25 mouse cellular contexts compared by ENCODE assay signal in genomic region chr16:74282549-74282948, GRCm38 (mm10).
DNase-seq lines count a peak whose midpoint lies in the region; ATAC-seq and TF ChIP-seq lines count a peak whose summit lies in the region.
"Had no signal": no experiment of that assay in that cellular context is flagged by ENCODE, and none has a peak within 500 bp of the region (broad histone marks: within the 10 kb centered on the region; RNA-seq: fewer than 3 reads in every experiment).

No protein-coding gene starts in this region.

- H3K9ac ChIP-seq in forebrain, embryonic 15.5 days (replicated peaks), result no peak overlapping the region
- H3K9ac ChIP-seq in forebrain, embryonic 11.5 days (ENCODE audit: low read length), result no peak overlapping the region
- no peak overlapping the region for H3K9ac ChIP-seq in forebrain, embryonic 16.5 days (replicated peaks; ENCODE audit: low read depth, low read length)
- H3K9ac ChIP-seq: embryonic facial prominence, embryonic 12.5 days; embryonic facial prominence, embryonic 15.5 days; hindbrain, embryonic 12.5 days; hindbrain, embryonic 15.5 days had no signal

- H3K4me2 ChIP-seq in forebrain, embryonic 15.5 days (replicated peaks), result no peak overlapping the region
- H3K4me2 ChIP-seq in forebrain, embryonic 11.5 days (ENCODE audit: low read depth, low read length, severe bottlenecking), result no peak overlapping the region
- H3K4me2 ChIP-seq in forebrain, embryonic 16.5 days (ENCODE audit: low read length), result no peak overlapping the region
- H3K4me2 ChIP-seq: embryonic facial prominence, embryonic 12.5 days; embryonic facial prominence, embryonic 15.5 days; hindbrain, embryonic 12.5 days; hindbrain, embryonic 15.5 days had no signal

- TF ChIP-seq POLR2A in brain, embryonic 14.5 days (IDR thresholded peaks at IDR 0.05; ENCODE audit: borderline replicate concordance, extremely low read depth, insufficient read depth, insufficient read length, poor library complexity, severe bottlenecking), result no peak

- no peak overlapping the region for H3K4me3 ChIP-seq in forebrain, embryonic 15.5 days
- no peak overlapping the region for H3K4me3 ChIP-seq in forebrain, embryonic 11.5 days (ENCODE audit: low read depth, low read length)
- H3K4me3 ChIP-seq in forebrain, embryonic 16.5 days (replicated peaks; ENCODE audit: low read length), result no peak overlapping the region
- H3K4me3 ChIP-seq: embryonic facial prominence, embryonic 12.5 days; embryonic facial prominence, embryonic 15.5 days; heart, embryonic 10.5 days; hindbrain, embryonic 12.5 days; hindbrain, embryonic 15.5 days had no signal

- no peak for TF ChIP-seq CTCF in brain, embryonic 14.5 days (IDR thresholded peaks at IDR 0.05; ENCODE audit: borderline replicate concordance, extremely low read depth, insufficient read depth, insufficient read length)

- DNase-seq in embryo, embryonic 10 days (ENCODE audit: low spot score), result peak; percentile 11
- DNase-seq in embryo, embryonic 11 days, result no peak
- DNase-seq in forebrain, embryonic 11.5 days (ENCODE audit: low spot score), result no peak
- peak; percentile 75 for DNase-seq in brain, embryonic 14.5 days (ENCODE audit: low read depth)
- no peak for DNase-seq in adrenal gland, adult 18-20 months (ENCODE audit: low spot score in 2 of 2)
- no peak for DNase-seq in B cell, adult 2 months
- DNase-seq: adrenal gland, adult 2 months; adrenal gland, postnatal 14 days; cerebellum, adult 11-12 months; cerebellum, adult 8-10 months; cerebellum, postnatal 10 days; cerebellum, postnatal 36 days; gastrocnemius, postnatal 14 days; kidney, adult 2 months had no signal

- H3K27me3 ChIP-seq in forebrain, embryonic 15.5 days, result no peaks in the 10 kb centered on the region
- no peaks in the 10 kb centered on the region for H3K27me3 ChIP-seq in forebrain, embryonic 11.5 days (ENCODE audit: control insufficient read depth, insufficient read depth, low read length)
- no peaks in the 10 kb centered on the region for H3K27me3 ChIP-seq in forebrain, embryonic 16.5 days (replicated peaks; ENCODE audit: control insufficient read depth, insufficient read depth, low read length)
- H3K27me3 ChIP-seq: CH12.LX; embryonic facial prominence, embryonic 12.5 days; embryonic facial prominence, embryonic 15.5 days; hindbrain, embryonic 12.5 days; hindbrain, embryonic 15.5 days; Patski had no signal

- ATAC-seq in forebrain, embryonic 15.5 days (replicated peaks), result peak; percentile 82; the same call in 1 of the 2 replicates
- ATAC-seq in forebrain, embryonic 11.5 days (replicated peaks; ENCODE audit: low FRiP score), result no peak
- peak; percentile 88 for ATAC-seq in forebrain, embryonic 16.5 days
- ATAC-seq: intestine, postnatal 0 days; Patski had no signal

- H3K27ac ChIP-seq in forebrain, embryonic 15.5 days (replicated peaks), result no peak overlapping the region
- no peak overlapping the region for H3K27ac ChIP-seq in forebrain, embryonic 11.5 days (ENCODE audit: low read depth, low read length)
- H3K27ac ChIP-seq in forebrain, embryonic 16.5 days (ENCODE audit: low read length), result no peak overlapping the region
- H3K27ac ChIP-seq: embryonic facial prominence, embryonic 12.5 days; embryonic facial prominence, embryonic 15.5 days; heart, embryonic 10.5 days; hindbrain, embryonic 12.5 days; hindbrain, embryonic 15.5 days had no signal

- H3K9me3 ChIP-seq in forebrain, embryonic 15.5 days, result no peaks in the 10 kb centered on the region
- H3K9me3 ChIP-seq in forebrain, embryonic 11.5 days (ENCODE audit: control insufficient read depth, low read length), result no peaks in the 10 kb centered on the region
- no peaks in the 10 kb centered on the region for H3K9me3 ChIP-seq in forebrain, embryonic 16.5 days (ENCODE audit: control insufficient read depth, low read length)
- H3K9me3 ChIP-seq: embryonic facial prominence, embryonic 12.5 days; embryonic facial prominence, embryonic 15.5 days; G1E; heart, embryonic 10.5 days; hindbrain, embryonic 12.5 days; hindbrain, embryonic 15.5 days had no signal

- peaks cover 11% of the 10 kb centered on the region for H3K4me1 ChIP-seq in forebrain, embryonic 15.5 days
- H3K4me1 ChIP-seq in forebrain, embryonic 11.5 days (replicated peaks; ENCODE audit: control insufficient read depth, insufficient read depth, low read length), result no peaks in the 10 kb centered on the region
- peaks cover 8% of the 10 kb centered on the region for H3K4me1 ChIP-seq in forebrain, embryonic 16.5 days (replicated peaks; ENCODE audit: control insufficient read depth, insufficient read depth, low read length)
- H3K4me1 ChIP-seq: embryonic facial prominence, embryonic 12.5 days; embryonic facial prominence, embryonic 15.5 days; heart, embryonic 10.5 days; hindbrain, embryonic 12.5 days; hindbrain, embryonic 15.5 days had no signal

- H3K36me3 ChIP-seq in forebrain, embryonic 15.5 days, result 0 out of 2 replicates have a peak, but pooled peaks cover 2% of the 10 kb centered on the region
- no peaks in the 10 kb centered on the region for H3K36me3 ChIP-seq in forebrain, embryonic 11.5 days (ENCODE audit: control insufficient read depth, insufficient read depth, low read length)
- H3K36me3 ChIP-seq in forebrain, embryonic 16.5 days (ENCODE audit: control insufficient read depth, insufficient read depth), result no peaks in the 10 kb centered on the region
- H3K36me3 ChIP-seq: embryonic facial prominence, embryonic 12.5 days; embryonic facial prominence, embryonic 15.5 days; G1E; heart, embryonic 10.5 days; hindbrain, embryonic 12.5 days; hindbrain, embryonic 15.5 days had no signal

- 35% methylated on average over 6 of the region's 6 CpGs for WGBS in forebrain, embryonic 15.5 days
- WGBS in forebrain, embryonic 11.5 days, result 73% methylated on average over 6 of the region's 6 CpGs
- 29% methylated on average over 6 of the region's 6 CpGs for WGBS in forebrain, embryonic 16.5 days

Comparison
In these comparisons a context has a peak if more than half of its experiments do, and no peak if none do; other contexts are left out.
1. DNase-seq: peak in embryo, embryonic 10 days (single experiment) and brain, embryonic 14.5 days (single experiment); none in embryo, embryonic 11 days (single experiment), forebrain, embryonic 11.5 days (single experiment), adrenal gland, adult 18-20 months (0 of 2) and B cell, adult 2 months (0 of 2).